Mouse (Mus musculus) liver, postnatal 0 days (tissue): Measurements from ENCODE around the gene Ndufs2. TPM values are rescaled to one million over a fixed set of nuclear protein-coding genes. Genes with fewer than 3 reads are reported as not detected.
"Not testable (repeated sequence)": the region's sequence is repeated elsewhere in the genome, so short reads cannot be mapped to it uniquely, and the experiment has no call there.

Source experiments
- ATAC-seq: fragments of 200-750 bp; cut with Nextera tagmentation; 2 replicates; pipeline ENCODE4 v1.8.0; 2017; ENCODE audit warnings: mild to moderate bottlenecking, moderate library complexity
- DNase-seq: peaks from one replicate; pipeline ENCODE4 v3.0.0-alpha.2; 2016
- H3K27ac ChIP-seq: fragments of 300-500 bp; sonication (generic); 2 replicates; pipeline ENCODE4 v1.5.1; 2014; ENCODE audit warnings: antibody characterized with exemption, moderate library complexity, mild to moderate bottlenecking, low read depth
- H3K27me3 ChIP-seq: fragments of 300-500 bp; sonication (generic); 2 replicates; pipeline ENCODE4 v1.6.1; 2014; ENCODE audit warnings: low read length, control low read depth, mixed read lengths; ENCODE audit not compliant: insufficient read depth
- H3K36me3 ChIP-seq: fragments of 300-500 bp; sonication (generic); replicated peaks from 2 replicates; pipeline ENCODE4 v1.6.1; 2014; ENCODE audit warnings: mild to moderate bottlenecking, control low read depth, low read length, moderate library complexity, mixed read lengths; ENCODE audit not compliant: insufficient read depth
- H3K4me1 ChIP-seq: fragments of 300-500 bp; sonication (generic); 2 replicates; pipeline ENCODE4 v1.6.1; 2014; ENCODE audit warnings: antibody characterized with exemption, mild to moderate bottlenecking, control low read depth; ENCODE audit not compliant: insufficient read depth
- H3K4me2 ChIP-seq: fragments of 300-500 bp; sonication (generic); 2 replicates; pipeline ENCODE4 v1.6.1; 2014; ENCODE audit warnings: low read depth, mild to moderate bottlenecking, low read length, moderate library complexity, mixed read lengths
- H3K4me3 ChIP-seq: fragments of 300-500 bp; sonication (generic); 2 replicates; pipeline ENCODE4 v1.5.1; 2014; ENCODE audit warnings: low read depth, low read length
- H3K9ac ChIP-seq: fragments of 300-500 bp; sonication (generic); replicated peaks from 2 replicates; pipeline ENCODE4 v1.6.1; 2014; ENCODE audit warnings: mild to moderate bottlenecking, moderate library complexity
- H3K9me3 ChIP-seq: fragments of 300-500 bp; sonication (generic); 2 replicates; pipeline ENCODE4 v1.6.1; 2016; ENCODE audit warnings: mild to moderate bottlenecking, control low read depth, low read length, mixed read lengths
- CTCF ChIP-seq: sonication (generic); IDR thresholded peaks from 2 replicates; pipeline ENCODE4 v1.5.1; 2016; ENCODE audit warnings: antibody characterized with exemption, low read depth
- EP300 ChIP-seq: IDR thresholded peaks from 2 replicates; pipeline ENCODE4 v1.6.1; 2016; ENCODE audit warnings: antibody characterized with exemption, low read depth, mild to moderate bottlenecking
- WGBS: fragments of 180-500 bp; shearing (Covaris S2); extraction: QIAGEN DNeasy Blood & Tissue Kit; methylation state at CpG from one replicate; pipeline ENCODE4 v1.1.7; 2014; ENCODE audit not compliant: insufficient replicate concordance; 5-methylcytosine and 5-hydroxymethylcytosine counted together
- polyA plus RNA-seq: library from polyadenylated mRNA; unstranded; fragments of >200 nt; fragmentation: Nextera tagmentation; extraction: Ambion mirVana; gene quantifications from 2 replicates; pipeline ENCODE4 v1.2.1, GENCODE M21; 2015

Ndufs2 gene
- polyA plus RNA-seq, 1 experiment from 2014 or later = 158 TPM

DNA sequence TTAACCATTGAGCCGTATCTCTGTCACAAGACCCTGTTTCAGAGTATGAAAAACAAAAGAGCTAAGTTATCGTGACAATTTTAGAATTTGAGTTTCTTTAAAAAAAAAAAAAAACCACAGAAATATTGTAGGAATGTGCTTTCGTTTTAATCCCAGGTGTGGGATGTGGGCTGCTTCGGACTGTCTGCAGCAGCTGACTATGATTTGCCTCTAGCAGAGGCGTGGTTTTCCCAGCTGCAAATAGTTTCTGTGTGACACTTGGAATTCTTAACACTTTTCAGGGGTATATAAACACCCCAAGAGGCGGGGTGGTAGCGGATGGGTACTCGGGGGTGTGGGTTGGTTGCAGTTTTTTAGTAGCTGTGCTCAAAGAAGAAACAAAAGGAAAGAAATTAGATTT, 5.8 kb downstream of the Ndufs2 start:
- H3K4me2 ChIP-seq = no peak overlapping the region
- H3K27ac ChIP-seq = no peak overlapping the region
- H3K9ac ChIP-seq = no peak overlapping the region
- 87% methylated on average over 8 of the region's 8 CpGs for WGBS
- H3K4me1 ChIP-seq = peaks cover 21% of the 10 kb centered on the region
- H3K36me3 ChIP-seq = peaks cover 30% of the 10 kb centered on the region
- TF ChIP-seq EP300 (no peak), CTCF (no peak)
- ATAC-seq (no peak), DNase-seq (no peak)
- H3K4me3 ChIP-seq = no peak overlapping the region
- H3K27me3 ChIP-seq = 0 out of 2 replicates have a peak, but pooled peaks cover 4% of the 10 kb centered on the region
- H3K9me3 ChIP-seq = no peaks in the 10 kb centered on the region

DNA sequence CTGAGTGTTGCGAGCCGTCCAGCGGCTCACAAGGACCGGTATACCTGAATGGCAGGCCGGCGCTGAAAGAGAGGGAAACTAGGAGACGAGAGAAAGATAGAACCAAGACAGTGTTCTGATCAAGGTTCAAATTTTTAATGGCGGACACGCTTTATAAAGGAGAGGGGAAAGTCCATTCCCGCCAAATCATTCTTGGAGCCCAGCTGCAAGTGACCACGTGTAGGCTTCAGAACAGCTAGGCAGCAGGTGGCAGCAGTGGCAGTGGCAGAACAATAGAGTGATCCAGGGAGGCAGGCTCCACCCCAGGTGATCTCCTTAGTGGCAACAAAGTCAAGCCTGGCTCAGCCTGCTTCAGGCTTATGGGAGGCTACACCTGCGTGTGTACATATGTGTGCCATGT, 9.2 kb downstream of the Ndufs2 start:
- ATAC-seq, H3K4me2 ChIP-seq, H3K4me3 ChIP-seq, H3K9ac ChIP-seq, DNase-seq, H3K27ac ChIP-seq, H3K9me3 ChIP-seq, H3K27me3 ChIP-seq: not testable (repeated sequence)
- 84% methylated on average over 12 of the region's 12 CpGs for WGBS
- Histone ChIP-seq H3K4me1 (peaks cover 12% of the 10 kb centered on the region), H3K36me3 (peaks cover 55% of the 10 kb centered on the region)

GRCm38 (mm10) chr1:171240911-171241310, 10.3 kb downstream of the Ndufs2 start:
- Histone ChIP-seq H3K27ac (0 out of 2 replicates have a peak overlapping the region, but pooled peaks have one; percentile 35), H3K4me3 (no peak overlapping the region), H3K4me2 (no peak overlapping the region), H3K4me1 (peaks cover 6% of the 10 kb centered on the region), H3K36me3 (peaks cover 64% of the 10 kb centered on the region), H3K9ac (no peak overlapping the region), H3K27me3 (no peaks in the 10 kb centered on the region), H3K9me3 (no peaks in the 10 kb centered on the region)
- DNase-seq = no peak
- ATAC-seq = no peak
- TF ChIP-seq EP300 (no peak), CTCF (no peak)
- 85% methylated on average over 10 of the region's 10 CpGs for WGBS

- H3K9me3 ChIP-seq = no peaks in the 10 kb centered on the region
- H3K27ac ChIP-seq = peak overlapping the region; percentile 35; the same call in 1 of the 2 replicates
- no peak overlapping the region for H3K9ac ChIP-seq
- peaks cover 71% of the 10 kb centered on the region for H3K36me3 ChIP-seq
- DNase-seq (no peak), ATAC-seq (no peak)
- H3K4me1 ChIP-seq = no peaks in the 10 kb centered on the region
- no peak for TF ChIP-seq CTCF
- peak; percentile 85 for TF ChIP-seq EP300
- H3K4me2 ChIP-seq = no peak overlapping the region
- no peak overlapping the region for H3K4me3 ChIP-seq
- WGBS = 75% methylated on average over 15 of the region's 15 CpGs
- no peaks in the 10 kb centered on the region for H3K27me3 ChIP-seq
Observed at GRCm38 (mm10) chr1:171239992-171240744, 11.0 kb downstream of the Ndufs2 start.

DNA sequence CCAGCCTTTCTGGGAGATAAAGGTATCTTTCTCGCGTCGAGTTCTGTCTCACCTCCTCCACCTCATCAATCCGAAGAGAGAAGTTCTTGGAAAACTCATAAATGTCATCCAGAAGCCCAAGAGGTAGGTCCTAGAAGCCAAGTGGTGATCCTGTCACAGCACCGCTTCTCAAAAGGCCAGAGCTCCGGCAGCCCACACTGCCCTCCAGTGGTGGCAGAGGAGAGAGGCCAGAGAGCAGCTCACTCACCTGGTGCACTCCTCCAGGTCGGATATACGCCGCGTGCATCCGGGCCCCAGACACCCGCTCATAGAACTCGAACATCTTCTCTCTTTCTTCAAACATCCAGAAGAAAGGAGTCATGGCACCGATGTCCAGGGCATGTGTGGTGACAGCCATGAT, 12.7 kb downstream of the Ndufs2 start:
- H3K9ac ChIP-seq = no peak overlapping the region
- peak overlapping the region; percentile 44; the same call in 1 of the 2 replicates for H3K27ac ChIP-seq
- ATAC-seq (peak; percentile 63), DNase-seq (peak; percentile 83)
- H3K27me3 ChIP-seq = no peaks in the 10 kb centered on the region
- H3K36me3 ChIP-seq = peaks cover 77% of the 10 kb centered on the region
- 63% methylated on average over 14 of the region's 14 CpGs for WGBS
- no peak overlapping the region for H3K4me2 ChIP-seq
- H3K9me3 ChIP-seq = no peaks in the 10 kb centered on the region
- no peak overlapping the region for H3K4me3 ChIP-seq
- TF ChIP-seq EP300 (no peak), CTCF (peak; percentile 91)
- H3K4me1 ChIP-seq = peaks cover 2% of the 10 kb centered on the region; the same call in 1 of the 2 replicates

- no peaks in the 10 kb centered on the region for H3K27me3 ChIP-seq
- H3K4me2 ChIP-seq = no peak overlapping the region
- H3K9ac ChIP-seq = no peak overlapping the region
- H3K27ac ChIP-seq = no peak overlapping the region
- H3K36me3 ChIP-seq = peaks cover 71% of the 10 kb centered on the region
- no peak for ATAC-seq
- WGBS = 67% methylated on average over 6 of the region's 6 CpGs
- peaks cover 7% of the 10 kb centered on the region for H3K4me1 ChIP-seq
- H3K9me3 ChIP-seq = no peaks in the 10 kb centered on the region
- TF ChIP-seq EP300 = no peak
- no peak for TF ChIP-seq CTCF
- H3K4me3 ChIP-seq = no peak overlapping the region
- no peak for DNase-seq
Observed at GRCm38 (mm10) chr1:171237438-171237837, 13.8 kb downstream of the Ndufs2 start.
